Mouse (Mus musculus): ENCODE data around the gene Adcy2.

The Adcy2 gene

GRCm38 (mm10) chr13:68998918-68999801, at the start of gene Adcy2:
Gene Adcy2 (minus strand): TSS chr13:68999541.
- DNase-seq = peak; percentile 45

DNA sequence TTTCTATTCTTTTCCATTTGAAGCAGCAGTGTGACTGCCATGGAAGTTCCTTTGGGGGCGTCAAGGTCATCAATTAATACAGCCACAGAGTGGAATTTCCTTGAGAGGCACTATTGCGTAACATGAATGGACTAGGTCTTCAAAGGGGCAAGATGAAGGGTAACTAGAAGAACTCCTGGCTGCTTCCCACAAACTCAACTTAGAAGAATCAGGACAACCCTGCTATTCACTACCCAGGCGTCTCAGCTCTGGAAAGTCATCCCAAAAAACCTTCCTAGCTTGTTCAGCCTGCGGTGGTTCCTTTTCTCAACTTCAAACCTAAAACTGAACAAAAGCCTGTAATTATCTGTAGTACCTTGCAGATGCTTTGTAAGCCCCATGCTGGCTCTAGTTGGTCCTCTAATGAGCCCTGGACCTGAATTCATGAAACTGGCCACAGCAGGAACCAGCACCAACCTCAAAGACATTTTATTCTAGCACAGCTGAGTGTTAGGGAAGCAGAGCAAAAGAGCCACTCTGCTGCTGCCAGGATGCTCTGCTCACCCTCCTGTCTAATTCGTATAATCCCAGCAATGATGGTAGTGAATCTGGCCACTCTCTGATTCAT, 37.8 kb upstream of the Adcy2 start:
- DNase-seq = no peak

DNA sequence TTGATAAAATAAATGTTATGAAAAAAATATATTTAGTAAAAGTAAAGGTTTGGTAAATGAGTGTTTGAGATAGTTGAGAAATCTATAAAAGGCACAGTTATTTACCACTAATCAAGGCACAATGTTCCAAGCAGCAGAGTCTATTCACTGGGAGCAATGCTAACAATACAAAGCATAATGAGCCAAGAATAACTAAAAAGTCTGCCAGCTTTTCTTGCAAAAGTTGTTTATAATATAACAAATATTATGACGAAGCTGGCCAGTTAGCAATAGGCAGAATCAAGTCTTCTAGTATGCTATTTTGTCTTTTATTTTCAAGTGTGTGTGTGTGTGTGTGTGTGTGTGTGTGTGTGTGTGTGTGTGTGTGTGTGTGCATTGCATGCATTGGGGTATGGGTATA, 35.3 kb upstream of the Adcy2 start:
- DNase-seq = peak; percentile 3

GRCm38 (mm10) chr13:69033532-69033931, 34.2 kb upstream of the Adcy2 start:
- peak; percentile 15 for DNase-seq

- no peak for DNase-seq
These were observed 29.9 kb upstream of the Adcy2 start for GRCm38 (mm10) chr13:69029078-69029757.

GRCm38 (mm10) chr13:69024964-69025363, 25.6 kb upstream of the Adcy2 start:
- DNase-seq = no peak

DNA sequence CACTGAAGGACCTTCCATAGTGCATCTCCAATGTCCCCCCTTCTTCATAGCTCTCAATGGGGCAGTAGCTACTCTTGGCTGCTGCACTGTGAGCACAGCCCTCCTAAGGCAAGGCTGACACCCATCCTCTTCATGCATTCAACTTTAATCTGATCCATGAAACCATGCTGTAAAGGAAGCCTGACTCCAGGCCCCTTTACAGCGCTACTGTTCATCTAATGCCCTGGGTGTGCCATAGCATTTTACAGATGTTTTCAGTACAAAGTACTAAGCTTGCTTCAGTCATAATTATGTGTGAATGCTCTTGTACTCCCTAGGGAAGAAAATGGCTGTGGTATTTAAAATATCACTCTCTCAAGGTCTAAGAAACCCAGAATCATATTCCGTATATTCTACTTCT, 23.9 kb upstream of the Adcy2 start:
- DNase-seq = no peak

DNA sequence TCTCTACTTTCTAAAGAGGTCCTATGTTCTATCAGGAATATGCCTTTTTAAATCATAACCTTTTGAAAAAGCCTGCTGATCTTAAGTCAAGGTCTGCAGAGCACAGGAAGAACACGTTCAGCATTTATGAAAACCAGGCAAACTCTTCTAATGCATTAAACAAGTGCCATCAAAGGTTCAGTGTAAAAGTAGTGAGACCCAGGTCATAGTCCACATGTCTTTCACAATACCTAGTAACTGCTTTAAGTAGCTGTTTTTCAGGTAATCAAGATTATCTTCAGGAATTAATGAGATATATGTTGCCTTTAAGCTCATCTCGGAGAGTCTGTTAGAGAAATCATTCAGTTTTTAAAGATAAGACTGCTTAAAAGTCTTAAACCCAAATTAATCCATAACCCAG, 21.2 kb upstream of the Adcy2 start:
- DNase-seq = no peak

- no peak for DNase-seq
These were observed 7.6 kb upstream of the Adcy2 start for GRCm38 (mm10) chr13:69006915-69007314.

GRCm38 (mm10) chr13:69006091-69006490, 6.8 kb upstream of the Adcy2 start:
- no peak for DNase-seq

GRCm38 (mm10) chr13:69004406-69004805, 5.1 kb upstream of the Adcy2 start:
- DNase-seq = no peak

DNA sequence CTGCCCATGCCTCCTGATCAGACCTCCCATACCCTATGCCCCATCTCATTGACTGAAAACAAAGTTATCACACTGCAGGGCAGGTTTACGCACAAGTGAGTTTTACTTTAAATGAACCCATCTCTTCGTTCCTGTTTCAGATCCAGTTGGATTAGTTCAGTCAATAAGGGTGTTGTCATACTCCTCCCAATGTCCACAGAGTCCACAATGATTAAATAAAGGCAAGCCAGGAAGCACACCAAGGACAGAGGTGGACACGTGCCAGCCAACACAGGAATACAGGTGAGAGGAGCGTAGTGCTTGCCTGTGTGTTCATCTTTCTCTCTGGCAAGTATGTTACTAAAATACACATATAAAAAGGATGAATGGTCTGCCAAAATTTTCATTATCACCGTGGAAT, 3.3 kb upstream of the Adcy2 start:
- no peak for DNase-seq

- DNase-seq = peak; percentile 48
These were observed 2.8 kb upstream of the Adcy2 start for GRCm38 (mm10) chr13:69002173-69002572.

DNA sequence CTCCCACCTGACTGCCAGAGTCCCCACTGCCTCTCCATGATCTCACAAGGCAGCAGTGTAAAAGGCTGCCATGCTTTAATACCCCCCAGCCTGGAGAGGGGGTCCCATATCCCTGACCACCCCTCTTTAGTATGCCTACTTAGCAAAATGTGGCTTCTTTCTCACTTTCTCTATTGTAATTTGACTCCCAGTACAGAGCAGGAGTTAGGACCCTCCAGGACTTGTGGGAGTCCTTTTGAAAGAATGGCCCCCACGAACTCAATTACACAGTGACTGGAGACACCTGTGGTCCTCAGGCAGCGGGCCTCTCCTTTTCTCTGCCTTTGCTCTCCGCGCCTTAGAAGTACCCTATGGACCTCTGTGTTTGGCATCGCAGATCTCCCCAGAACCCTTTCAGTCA, 485 bp upstream of the Adcy2 start:
- DNase-seq = no peak

- no peak for DNase-seq
These were observed 803 bp downstream of the Adcy2 start for GRCm38 (mm10) chr13:68998558-68998917.

DNA sequence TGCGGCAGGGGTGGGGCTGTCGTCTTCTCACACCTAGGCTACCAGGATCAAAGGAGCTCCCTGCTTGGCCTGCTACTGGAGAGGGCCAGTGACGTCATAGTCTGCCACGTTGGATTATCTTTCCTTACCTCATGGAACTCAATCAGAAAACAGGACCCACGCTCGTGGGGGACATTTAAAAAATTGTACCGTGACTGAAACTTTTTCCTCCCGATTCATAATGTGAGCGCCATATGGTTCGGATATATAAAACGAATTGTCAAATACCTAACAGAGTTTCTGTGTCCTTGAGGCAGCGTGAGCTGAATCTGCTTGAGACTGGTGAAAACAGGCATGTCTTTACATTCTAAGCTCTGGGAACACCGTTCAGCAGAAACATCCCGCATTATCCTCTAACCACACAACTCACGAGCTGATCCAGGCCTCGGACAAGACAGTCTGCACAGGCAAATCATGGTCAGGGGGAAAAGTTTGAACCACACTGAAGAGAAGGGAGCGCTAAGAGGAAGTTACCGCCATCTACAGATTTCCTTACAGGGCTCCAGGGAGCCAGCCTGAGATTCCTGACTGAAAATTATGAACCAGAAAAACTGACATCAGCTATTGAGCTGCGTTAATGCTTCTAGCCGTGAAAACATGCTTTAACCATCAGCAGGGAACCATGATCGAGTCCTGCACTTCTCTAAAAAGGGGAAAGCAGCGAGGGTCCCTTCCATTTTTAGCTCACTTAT, 1.4 kb downstream of the Adcy2 start:
- DNase-seq = peak; percentile 7

DNA sequence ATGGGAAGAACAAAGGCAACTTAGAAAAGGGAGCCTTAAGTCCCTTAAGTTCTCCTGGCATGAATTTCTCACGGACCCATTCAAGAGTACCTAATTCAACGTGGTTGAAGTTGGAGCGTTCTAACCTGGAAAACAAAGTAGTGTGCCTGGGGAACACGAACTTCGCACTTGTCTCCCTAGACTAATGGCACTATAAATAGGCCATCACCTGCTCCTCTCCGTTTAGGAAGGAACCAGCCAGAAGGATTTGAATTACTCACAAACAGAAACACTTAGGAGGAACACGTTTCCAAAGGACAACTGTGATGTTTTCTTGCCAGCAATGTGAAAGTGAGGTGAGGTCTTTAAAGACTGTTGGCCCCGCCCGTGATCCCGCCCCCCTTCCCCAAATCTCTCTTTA, 2.0 kb downstream of the Adcy2 start:
- no peak for DNase-seq

GRCm38 (mm10) chr13:68996661-68997060, 2.7 kb downstream of the Adcy2 start:
- no peak for DNase-seq

DNA sequence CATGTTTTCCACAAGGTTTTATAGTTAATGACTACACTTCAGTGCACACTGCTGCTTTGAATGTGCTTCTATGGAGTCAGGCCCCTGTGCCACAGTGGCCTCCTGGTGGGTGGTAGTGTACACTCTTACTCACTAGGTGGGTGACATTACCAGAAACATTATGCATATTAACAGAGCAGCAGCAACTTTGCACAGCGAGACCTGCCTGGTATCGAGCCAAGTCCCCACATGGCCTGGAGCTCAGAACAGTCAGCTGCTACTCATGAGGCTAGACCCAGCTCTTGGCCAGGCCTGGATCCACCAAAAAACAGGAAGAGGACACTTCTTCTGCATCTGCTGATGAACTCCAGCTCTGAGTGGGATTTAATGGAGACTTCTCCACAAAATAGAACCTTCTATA, 13.6 kb downstream of the Adcy2 start:
- DNase-seq = no peak

GRCm38 (mm10) chr13:68984000-68984399, 15.3 kb downstream of the Adcy2 start:
- DNase-seq = peak; percentile 11

GRCm38 (mm10) chr13:68981048-68981447, 18.3 kb downstream of the Adcy2 start:
- no peak for DNase-seq

- DNase-seq = no peak
These were observed 26.2 kb downstream of the Adcy2 start for GRCm38 (mm10) chr13:68973143-68973542.

DNA sequence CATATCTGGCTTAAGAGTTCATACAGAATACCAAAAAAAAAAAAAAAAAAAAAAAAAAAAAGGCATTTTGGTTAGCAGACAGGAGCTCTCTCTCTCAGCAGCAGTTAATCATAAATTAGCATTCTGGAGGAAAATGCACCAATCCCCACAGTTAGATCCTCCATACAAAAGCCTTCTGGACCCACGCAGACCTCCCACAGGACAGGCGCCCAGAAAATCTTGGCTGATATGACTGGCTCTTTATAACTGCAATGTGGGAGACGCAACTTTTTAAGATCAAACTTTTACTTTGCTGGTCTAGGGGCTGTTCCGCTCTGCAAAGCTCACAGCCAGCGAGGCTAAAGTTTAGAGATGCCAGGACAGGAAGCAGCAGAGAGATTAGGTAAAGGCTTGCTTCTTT, 37.8 kb downstream of the Adcy2 start:
- peak; percentile 5 for DNase-seq

Data from lung, postnatal 36 days (tissue).